Mouse (Mus musculus): ENCODE results near the gene Pin1rt1. TPM values are rescaled to one million over a fixed set of nuclear protein-coding genes. Genes with fewer than 3 reads are reported as not detected.

The Pin1rt1 gene
- not detected for total RNA-seq (2022)

GRCm38 (mm10) chr2:104716279-104716678 lies at the start of gene Pin1rt1:
Pin1rt1 (minus strand) TSS chr2:104716379.
- DNase-seq = no peak

- DNase-seq = no peak
Observed at GRCm38 (mm10) chr2:104764018-104764417, 47.8 kb upstream of the Pin1rt1 start.

GRCm38 (mm10) chr2:104763134-104763703 lies 47.0 kb upstream of the Pin1rt1 start:
- DNase-seq = no peak

- no peak for DNase-seq
Observed at GRCm38 (mm10) chr2:104750611-104751010, 34.4 kb upstream of the Pin1rt1 start.

GRCm38 (mm10) chr2:104748652-104749183 lies 32.5 kb upstream of the Pin1rt1 start:
- DNase-seq = no peak

- no peak for DNase-seq
Observed at GRCm38 (mm10) chr2:104746251-104746650, 30.1 kb upstream of the Pin1rt1 start.

GRCm38 (mm10) chr2:104743971-104744370 lies 27.8 kb upstream of the Pin1rt1 start:
- no peak for DNase-seq

- no peak for DNase-seq
Observed at GRCm38 (mm10) chr2:104743160-104743559, 27.0 kb upstream of the Pin1rt1 start.

GRCm38 (mm10) chr2:104742741-104743064 lies 26.5 kb upstream of the Pin1rt1 start, which contains the start of gene Depdc7:
Depdc7 (minus strand) TSS chr2:104742878.
- peak; percentile 83 for DNase-seq

GRCm38 (mm10) chr2:104741896-104742740 lies 25.9 kb upstream of the Pin1rt1 start:
- no peak for DNase-seq

- no peak for DNase-seq
Observed at GRCm38 (mm10) chr2:104741015-104741758, 25.0 kb upstream of the Pin1rt1 start.

- no peak for DNase-seq
Observed at GRCm38 (mm10) chr2:104740248-104740949, 24.2 kb upstream of the Pin1rt1 start.

- DNase-seq = no peak
Observed at GRCm38 (mm10) chr2:104739691-104740090, 23.5 kb upstream of the Pin1rt1 start.

- no peak for DNase-seq
Observed at GRCm38 (mm10) chr2:104736241-104736640, 20.1 kb upstream of the Pin1rt1 start.

- DNase-seq = no peak
Observed at GRCm38 (mm10) chr2:104732562-104733256, 16.5 kb upstream of the Pin1rt1 start.

- no peak for DNase-seq
Observed at GRCm38 (mm10) chr2:104732033-104732444, 15.9 kb upstream of the Pin1rt1 start.

GRCm38 (mm10) chr2:104727369-104727768 lies 11.2 kb upstream of the Pin1rt1 start:
- DNase-seq = no peak

- no peak for DNase-seq
Observed at GRCm38 (mm10) chr2:104722021-104722420, 5.8 kb upstream of the Pin1rt1 start.

- no peak for DNase-seq
Observed at GRCm38 (mm10) chr2:104717827-104718226, 1.6 kb upstream of the Pin1rt1 start.

- no peak for DNase-seq
Observed at GRCm38 (mm10) chr2:104717231-104717735, 1.1 kb upstream of the Pin1rt1 start.

GRCm38 (mm10) chr2:104714254-104714691 lies 1.9 kb downstream of the Pin1rt1 start:
- DNase-seq = no peak

- no peak for DNase-seq
Observed at GRCm38 (mm10) chr2:104712486-104712809, 3.7 kb downstream of the Pin1rt1 start.
